Comparison of ENCODE assay signal across 8 mouse cellular contexts in the genomic region with DNA sequence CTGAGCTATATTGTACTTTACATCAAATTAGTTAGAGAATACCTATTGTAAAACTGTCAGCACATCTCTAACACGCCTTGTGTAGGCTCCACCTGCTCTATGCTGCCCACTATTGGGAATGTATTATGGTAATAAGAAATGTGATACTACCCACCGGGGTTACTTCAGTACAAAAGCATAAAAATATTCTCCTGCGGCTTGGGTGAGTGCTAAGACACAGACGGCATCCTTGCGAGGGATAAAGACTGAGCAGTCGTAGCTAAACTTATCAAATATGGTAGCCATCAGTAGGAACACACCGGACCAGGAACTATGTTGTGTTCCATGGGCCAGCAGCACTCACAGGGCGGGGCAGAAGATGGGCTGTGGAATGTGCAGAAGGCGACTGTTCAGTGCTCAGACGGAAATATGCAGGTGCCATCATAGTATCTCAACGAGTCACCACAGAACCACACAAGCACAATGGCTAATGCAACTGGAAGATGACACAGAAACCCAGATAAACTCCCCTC. TPM values are rescaled to one million over a fixed set of nuclear protein-coding genes. Genes with fewer than 3 reads are reported as not detected.
A peak's percentile ranks its signal among the peaks of the same experiment; 100 is the strongest.
DNase-seq lines count a peak whose midpoint lies in the region; ATAC-seq lines count a peak whose summit lies in the region.

No protein-coding gene starts in this region.

- DNase-seq in gastrocnemius, adult 18-20 months (ENCODE audit: low spot score), result peak; percentile 18
- no peak for DNase-seq in gastrocnemius, postnatal 36 days
- peak; percentile 58 for DNase-seq in cerebellum, adult 18-20 months
- peak; percentile 43 for DNase-seq in left cerebral cortex, postnatal 4 days
- DNase-seq in midbrain, embryonic 10.5 days (ENCODE audit: low spot score), result peak; percentile 37
- DNase-seq in spleen, postnatal 4 days (ENCODE audit: low spot score in 2 of 2), result peak; percentile 43 to 75

- intact Hi-C loops in gastrocnemius, postnatal 36 days (cut with DNase I), result loop anchor here (5.0 to 10.0 kb wide), 2 partner anchors 352 to 519 kb away; no protein-coding TSS in a partner anchor
- intact Hi-C loops in left cerebral cortex, postnatal 4 days (cut with DNase I), result loop anchor here (10.0 kb wide), 3 partner anchors 119 to 489 kb away; a partner anchor contains a TSS

- H3K36me3 ChIP-seq in forebrain, embryonic 15.5 days, result peaks cover 10% of the 10 kb centered on the region; the same call in 1 of the 2 replicates
- H3K36me3 ChIP-seq in hindbrain, embryonic 15.5 days, result peaks cover under 1% of the 10 kb centered on the region; the same call in 1 of the 2 replicates
- peaks cover 36% of the 10 kb centered on the region for H3K36me3 ChIP-seq in midbrain, embryonic 10.5 days

- no peaks in the 10 kb centered on the region for H3K27me3 ChIP-seq in forebrain, embryonic 15.5 days
- H3K27me3 ChIP-seq in hindbrain, embryonic 15.5 days, result no peaks in the 10 kb centered on the region
- H3K27me3 ChIP-seq in midbrain, embryonic 10.5 days (ENCODE audit: low read depth, poor library complexity, severe bottlenecking), result no peaks in the 10 kb centered on the region

- under 1% methylated on average over 11 of the region's 11 CpGs for WGBS in forebrain, embryonic 15.5 days
- 2% methylated on average over 11 of the region's 11 CpGs for WGBS in hindbrain, embryonic 15.5 days
- 31% methylated on average over 11 of the region's 11 CpGs for WGBS in midbrain, embryonic 10.5 days

- peak overlapping the region; percentile 78 for H3K4me3 ChIP-seq in forebrain, embryonic 15.5 days
- H3K4me3 ChIP-seq in hindbrain, embryonic 15.5 days, result peak overlapping the region; percentile 95
- H3K4me3 ChIP-seq in midbrain, embryonic 10.5 days, result peak overlapping the region; percentile 79

- ATAC-seq in forebrain, embryonic 15.5 days (replicated peaks), result no peak
- no peak for ATAC-seq in hindbrain, embryonic 15.5 days (ENCODE audit: low FRiP score, low read depth)

- no peaks in the 10 kb centered on the region for H3K9me3 ChIP-seq in forebrain, embryonic 15.5 days
- no peaks in the 10 kb centered on the region for H3K9me3 ChIP-seq in hindbrain, embryonic 15.5 days
- H3K9me3 ChIP-seq in midbrain, embryonic 10.5 days (replicated peaks), result no peaks in the 10 kb centered on the region; the same call in 1 of the 2 replicates

- H3K9ac ChIP-seq in forebrain, embryonic 15.5 days (replicated peaks), result peak overlapping the region; percentile 99
- H3K9ac ChIP-seq in hindbrain, embryonic 15.5 days, result peak overlapping the region; percentile 100

- peak overlapping the region; percentile 99 for H3K27ac ChIP-seq in forebrain, embryonic 15.5 days (replicated peaks)
- peak overlapping the region; percentile 100 for H3K27ac ChIP-seq in hindbrain, embryonic 15.5 days (replicated peaks)
- H3K27ac ChIP-seq in midbrain, embryonic 10.5 days (replicated peaks), result peak overlapping the region; percentile 100

- peak overlapping the region; percentile 76 for H3K4me2 ChIP-seq in forebrain, embryonic 15.5 days (replicated peaks)
- H3K4me2 ChIP-seq in hindbrain, embryonic 15.5 days, result peak overlapping the region; percentile 86

- peaks cover 37% of the 10 kb centered on the region for H3K4me1 ChIP-seq in forebrain, embryonic 15.5 days
- peaks cover 39% of the 10 kb centered on the region for H3K4me1 ChIP-seq in hindbrain, embryonic 15.5 days (replicated peaks)
- H3K4me1 ChIP-seq in midbrain, embryonic 10.5 days, result peaks cover 36% of the 10 kb centered on the region

RNA-seq across cellular contexts. Expression of a gene that starts 3.3 kb away (rescaled TPM):
- 10 to 100 TPM; 10.5 to 12.0 TPM for total RNA-seq in gastrocnemius, adult 18-20 months (2021)
- total RNA-seq in gastrocnemius, postnatal 36 days (2021), result 10 to 100 TPM; 11.0 to 13.1 TPM
- 27.4 and 29.9 TPM in 2 replicates for polyA plus RNA-seq in forebrain, embryonic 15.5 days (2015; fragmentation: Nextera tagmentation; extraction: Ambion mirVana)
- polyA plus RNA-seq in hindbrain, embryonic 15.5 days (2015; fragmentation: Nextera tagmentation; extraction: Ambion mirVana), result 18.3 and 19.5 TPM in 2 replicates
- 10 to 100 TPM; 58.7 to 63.5 TPM for total RNA-seq in left cerebral cortex, postnatal 4 days (2021)
- 26.2 and 27.6 TPM in 2 replicates for polyA plus RNA-seq in midbrain, embryonic 10.5 days (2016; fragmentation: Nextera tagmentation; extraction: Ambion mirVana)

Comparison
In these comparisons a context has a peak if more than half of its experiments do, and no peak if none do; other contexts are left out.
1. DNase-seq: peak in gastrocnemius, adult 18-20 months (single experiment), cerebellum, adult 18-20 months (2 of 2), left cerebral cortex, postnatal 4 days (single experiment), midbrain, embryonic 10.5 days (single experiment) and spleen, postnatal 4 days (2 of 2); none in gastrocnemius, postnatal 36 days (0 of 2).
2. RNA of a gene that starts 3.3 kb away (total RNA-seq): 58.7 to 63.5 TPM in left cerebral cortex, postnatal 4 days; 11.0 to 13.1 TPM in gastrocnemius, postnatal 36 days and 10.5 to 12.0 TPM in gastrocnemius, adult 18-20 months; every median in the first group is over 4 times any median in the second.
3. Peak in every context shown above with its lines, with median percentiles within 50 percentile points of each other: H3K27ac ChIP-seq and H3K4me3 ChIP-seq.